Mouse (Mus musculus): ENCODE measurements around the gene Olfr1318. TPM values are rescaled to one million over a fixed set of nuclear protein-coding genes. Genes with fewer than 3 reads are reported as not detected.

The Olfr1318 gene
- not detected in 2 replicates for polyA plus RNA-seq (2015; fragmentation: Nextera tagmentation; extraction: Ambion mirVana)

GRCm38 (mm10) chr2:112153898-112154297, at the start of gene Olfr1318:
Olfr1318 (plus strand) TSS chr2:112154198.
- Histone ChIP-seq H3K27ac (ENCODE audit: low read depth) (no peak within 1 kb of the TSS), H3K4me3 (ENCODE audit: low read depth, low read length) (no peak within 1 kb of the TSS), H3K36me3 (replicated peaks; ENCODE audit: insufficient read depth, low read length) (no peaks in the 10 kb centered on the region), H3K4me2 (ENCODE audit: low read depth, low read length) (no peak within 1 kb of the TSS), H3K9ac (replicated peaks) (no peak within 1 kb of the TSS), H3K4me1 (ENCODE audit: insufficient read depth) (no peaks in the 10 kb centered on the region), H3K9me3 (ENCODE audit: low read length) (no peaks in the 10 kb centered on the region), H3K27me3 (ENCODE audit: insufficient read depth, low read length) (no peaks in the 10 kb centered on the region)
- TF ChIP-seq EP300 (IDR thresholded peaks at IDR 0.05; ENCODE audit: low read depth) (no peak), CTCF (IDR thresholded peaks at IDR 0.05; ENCODE audit: low read depth) (no peak)
- ATAC-seq, result no peak
- no peak for DNase-seq

GRCm38 (mm10) chr2:112115340-112115739, 38.7 kb upstream of the Olfr1318 start, which contains the start of gene Olfr1315-ps1:
Olfr1315-ps1 (minus strand) TSS chr2:112115440.
- TF ChIP-seq CTCF (IDR thresholded peaks at IDR 0.05; ENCODE audit: low read depth), result no peak
- no peak for TF ChIP-seq EP300 (IDR thresholded peaks at IDR 0.05; ENCODE audit: low read depth)
- Histone ChIP-seq H3K4me2 (ENCODE audit: low read depth, low read length) (no peak within 1 kb of the TSS), H3K4me1 (ENCODE audit: insufficient read depth) (no peaks in the 10 kb centered on the region), H3K27me3 (ENCODE audit: insufficient read depth, low read length) (no peaks in the 10 kb centered on the region), H3K9ac (replicated peaks) (no peak within 1 kb of the TSS), H3K9me3 (ENCODE audit: low read length) (no peaks in the 10 kb centered on the region), H3K36me3 (replicated peaks; ENCODE audit: insufficient read depth, low read length) (no peaks in the 10 kb centered on the region), H3K4me3 (ENCODE audit: low read depth, low read length) (no peak within 1 kb of the TSS), H3K27ac (ENCODE audit: low read depth) (no peak within 1 kb of the TSS)
- ATAC-seq (no peak), DNase-seq (no peak)
- WGBS (ENCODE audit: insufficient replicate concordance), result 49% methylated on average over 1 of the region's 1 CpGs

- TF ChIP-seq EP300 (IDR thresholded peaks at IDR 0.05; ENCODE audit: low read depth) (no peak), CTCF (IDR thresholded peaks at IDR 0.05; ENCODE audit: low read depth) (no peak)
- no peak within 1 kb of the TSS for H3K4me2 ChIP-seq (ENCODE audit: low read depth, low read length)
These were observed 19.1 kb upstream of the Olfr1318 start, which contains the start of gene Olfr1316 for GRCm38 (mm10) chr2:112134877-112135276. Olfr1316 (minus strand) TSS chr2:112134977.

DNA sequence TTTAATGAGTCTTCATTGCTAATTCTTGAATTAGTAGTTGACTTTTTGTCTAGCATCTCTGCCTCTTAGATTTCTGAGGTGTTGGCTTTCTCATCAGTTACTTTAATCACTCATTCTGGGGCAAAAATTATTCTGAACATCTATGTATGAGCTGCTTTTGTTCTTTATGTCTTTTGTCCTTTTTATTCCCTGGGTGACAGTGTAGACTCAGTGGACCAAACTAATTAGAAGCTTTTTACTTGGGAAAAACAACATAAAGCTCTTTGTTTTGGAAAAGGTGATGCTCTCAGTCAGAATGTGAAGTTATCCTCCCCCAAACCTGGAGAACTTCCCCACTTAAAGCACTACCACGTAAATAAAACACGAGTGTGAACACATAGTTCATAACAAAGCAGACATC, 14.0 kb upstream of the Olfr1318 start, which contains the start of gene Olfr1317:
Gene Olfr1317 (plus strand): TSS at position 301 of the 400 bp plus-strand sequence.
- Histone ChIP-seq H3K9ac (replicated peaks) (no peak within 1 kb of the TSS), H3K27ac (ENCODE audit: low read depth) (no peak within 1 kb of the TSS), H3K9me3 (ENCODE audit: low read length) (no peaks in the 10 kb centered on the region), H3K36me3 (replicated peaks; ENCODE audit: insufficient read depth, low read length) (no peaks in the 10 kb centered on the region), H3K27me3 (ENCODE audit: insufficient read depth, low read length) (no peaks in the 10 kb centered on the region), H3K4me3 (ENCODE audit: low read depth, low read length) (no peak within 1 kb of the TSS), H3K4me2 (ENCODE audit: low read depth, low read length) (no peak within 1 kb of the TSS), H3K4me1 (ENCODE audit: insufficient read depth) (no peaks in the 10 kb centered on the region)
- DNase-seq (no peak), ATAC-seq (no peak)
- WGBS (ENCODE audit: insufficient replicate concordance), result 61% methylated on average over 2 of the region's 2 CpGs
- TF ChIP-seq EP300 (IDR thresholded peaks at IDR 0.05; ENCODE audit: low read depth) (no peak), CTCF (IDR thresholded peaks at IDR 0.05; ENCODE audit: low read depth) (no peak)

More at GRCm38 (mm10) chr2:112134877-112135276, 19.1 kb upstream of the Olfr1318 start, which contains the start of gene Olfr1316:
- Histone ChIP-seq H3K4me3 (ENCODE audit: low read depth, low read length) (no peak within 1 kb of the TSS), H3K4me1 (ENCODE audit: insufficient read depth) (no peaks in the 10 kb centered on the region), H3K9me3 (ENCODE audit: low read length) (no peaks in the 10 kb centered on the region), H3K36me3 (replicated peaks; ENCODE audit: insufficient read depth, low read length) (no peaks in the 10 kb centered on the region), H3K27ac (ENCODE audit: low read depth) (no peak within 1 kb of the TSS), H3K27me3 (ENCODE audit: insufficient read depth, low read length) (no peaks in the 10 kb centered on the region), H3K9ac (replicated peaks) (no peak within 1 kb of the TSS)
- DNase-seq, result no peak
- WGBS (ENCODE audit: insufficient replicate concordance), result 76% methylated on average over 2 of the region's 2 CpGs
- no peak for ATAC-seq

GRCm38 (mm10) chr2:112196859-112197258, 42.9 kb downstream of the Olfr1318 start:
- TF ChIP-seq EP300 (IDR thresholded peaks at IDR 0.05; ENCODE audit: low read depth), result no peak
- TF ChIP-seq CTCF (IDR thresholded peaks at IDR 0.05; ENCODE audit: low read depth), result peak; percentile 92
- WGBS (ENCODE audit: insufficient replicate concordance), result 1% methylated on average over 2 of the region's 2 CpGs
- Histone ChIP-seq H3K9me3 (ENCODE audit: low read length) (no peaks in the 10 kb centered on the region), H3K4me3 (ENCODE audit: low read depth, low read length) (no peak overlapping the region), H3K36me3 (replicated peaks; ENCODE audit: insufficient read depth, low read length) (no peaks in the 10 kb centered on the region), H3K4me2 (ENCODE audit: low read depth, low read length) (no peak overlapping the region), H3K27ac (ENCODE audit: low read depth) (no peak overlapping the region), H3K27me3 (ENCODE audit: insufficient read depth, low read length) (no peaks in the 10 kb centered on the region), H3K4me1 (ENCODE audit: insufficient read depth) (no peaks in the 10 kb centered on the region), H3K9ac (replicated peaks) (no peak overlapping the region)
- DNase-seq (peak; percentile 29), ATAC-seq (0 out of 2 replicates have a peak, but pooled peaks have one; percentile 35)

DNA sequence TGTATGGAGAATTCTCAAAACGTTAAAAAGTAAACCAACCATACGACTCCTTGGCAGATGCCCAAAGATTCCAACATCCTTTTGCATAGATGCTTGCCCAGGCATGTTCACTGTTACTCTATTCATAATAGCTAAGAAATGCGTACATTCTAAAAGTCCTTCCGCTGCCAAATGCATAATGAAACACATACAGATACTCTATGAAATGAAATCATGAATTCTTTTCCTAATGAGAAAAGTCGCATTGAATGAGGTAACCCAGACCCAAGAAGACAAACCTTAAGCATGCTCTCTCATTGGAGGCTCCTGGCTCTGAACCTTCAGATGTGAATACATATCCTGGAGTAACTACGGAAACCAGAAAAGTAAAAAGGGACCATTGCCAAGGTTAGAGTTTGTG, 49.1 kb downstream of the Olfr1318 start:
- Histone ChIP-seq H3K4me3 (ENCODE audit: low read depth, low read length) (no peak overlapping the region), H3K9ac (replicated peaks) (no peak overlapping the region), H3K27me3 (ENCODE audit: insufficient read depth, low read length) (no peaks in the 10 kb centered on the region), H3K9me3 (ENCODE audit: low read length) (no peaks in the 10 kb centered on the region), H3K27ac (ENCODE audit: low read depth) (no peak overlapping the region), H3K4me1 (ENCODE audit: insufficient read depth) (no peaks in the 10 kb centered on the region), H3K36me3 (replicated peaks; ENCODE audit: insufficient read depth, low read length) (no peaks in the 10 kb centered on the region), H3K4me2 (ENCODE audit: low read depth, low read length) (no peak overlapping the region)
- TF ChIP-seq CTCF (IDR thresholded peaks at IDR 0.05; ENCODE audit: low read depth), result no peak
- TF ChIP-seq EP300 (IDR thresholded peaks at IDR 0.05; ENCODE audit: low read depth), result no peak
- DNase-seq, result no peak
- ATAC-seq, result no peak
- 73% methylated on average over 6 of the region's 6 CpGs for WGBS (ENCODE audit: insufficient replicate concordance)

Other genes starting within 250 kb of the Olfr1318 start
- gene Olfr1306, start 237.9 kb upstream of the Olfr1318 start, polyA plus RNA-seq (2015; fragmentation: Nextera tagmentation; extraction: Ambion mirVana), result not detected in 2 replicates
- gene Olfr1307, start 204.8 kb upstream of the Olfr1318 start, polyA plus RNA-seq (2015; fragmentation: Nextera tagmentation; extraction: Ambion mirVana), result not detected in 2 replicates
- not detected in 2 replicates for gene Olfr1308, start 189.3 kb upstream of the Olfr1318 start, polyA plus RNA-seq (2015; fragmentation: Nextera tagmentation; extraction: Ambion mirVana)
- gene Olfr1309, start 163.9 kb upstream of the Olfr1318 start, polyA plus RNA-seq (2015; fragmentation: Nextera tagmentation; extraction: Ambion mirVana), result not detected in 2 replicates
- gene Olfr1310, start 141.5 kb upstream of the Olfr1318 start, polyA plus RNA-seq (2015; fragmentation: Nextera tagmentation; extraction: Ambion mirVana), result not detected in 2 replicates
- gene Olfr1311, start 129.8 kb upstream of the Olfr1318 start, polyA plus RNA-seq (2015; fragmentation: Nextera tagmentation; extraction: Ambion mirVana), result not detected in 2 replicates
- gene Olfr1312, start 104.0 kb upstream of the Olfr1318 start, polyA plus RNA-seq (2015; fragmentation: Nextera tagmentation; extraction: Ambion mirVana), result not detected in 2 replicates
- gene Olfr1313, start 76.4 kb upstream of the Olfr1318 start, polyA plus RNA-seq (2015; fragmentation: Nextera tagmentation; extraction: Ambion mirVana), result not detected in 2 replicates
- gene Olfr1314, start 57.4 kb upstream of the Olfr1318 start, polyA plus RNA-seq (2015; fragmentation: Nextera tagmentation; extraction: Ambion mirVana), result not detected in 2 replicates
- not detected in 2 replicates for gene Olfr1315-ps1, start 38.8 kb upstream of the Olfr1318 start, polyA plus RNA-seq (2015; fragmentation: Nextera tagmentation; extraction: Ambion mirVana)
- gene Olfr1316, start 19.2 kb upstream of the Olfr1318 start, polyA plus RNA-seq (2015; fragmentation: Nextera tagmentation; extraction: Ambion mirVana), result not detected in 2 replicates
- not detected in 2 replicates for gene Olfr1317, start 13.9 kb upstream of the Olfr1318 start, polyA plus RNA-seq (2015; fragmentation: Nextera tagmentation; extraction: Ambion mirVana)
- 1.6 and 1.7 TPM in 2 replicates for gene Lpcat4, start 85.3 kb downstream of the Olfr1318 start, polyA plus RNA-seq (2015; fragmentation: Nextera tagmentation; extraction: Ambion mirVana)
- 0.02 TPM in 1 of 2 replicates, not detected in the other for gene Nutm1, start 105.1 kb downstream of the Olfr1318 start, polyA plus RNA-seq (2015; fragmentation: Nextera tagmentation; extraction: Ambion mirVana)
- 129 TPM in 2 replicates for gene Nop10, start 107.7 kb downstream of the Olfr1318 start, polyA plus RNA-seq (2015; fragmentation: Nextera tagmentation; extraction: Ambion mirVana)
- 3.7 and 4.1 TPM in 2 replicates for gene Slc12a6, start 111.6 kb downstream of the Olfr1318 start, polyA plus RNA-seq (2015; fragmentation: Nextera tagmentation; extraction: Ambion mirVana)
- not detected in 2 replicates for gene Gm21985, start 112.1 kb downstream of the Olfr1318 start, polyA plus RNA-seq (2015; fragmentation: Nextera tagmentation; extraction: Ambion mirVana)
- gene Emc4, start 213.8 kb downstream of the Olfr1318 start, polyA plus RNA-seq (2015; fragmentation: Nextera tagmentation; extraction: Ambion mirVana), result 62.9 and 63.6 TPM in 2 replicates
- 9.9 and 10.7 TPM in 2 replicates for gene Katnbl1, start 225.0 kb downstream of the Olfr1318 start, polyA plus RNA-seq (2015; fragmentation: Nextera tagmentation; extraction: Ambion mirVana)